Mouse (Mus musculus) spleen, adult 2 months (tissue): Measurements from ENCODE around the gene Cyb561d1. TPM values are rescaled to one million over a fixed set of nuclear protein-coding genes. Genes with fewer than 3 reads are reported as not detected.

ENCODE experiments used
- DNase-seq, 2 experiments: peaks; one replicate each; pipeline versions ENCODE4 v3.0.0 to v3.0.0-alpha.2; 2012 to 2021; ENCODE audit warnings: low spot score in 2 of 2, low read depth in 1 of 2
- H3K27ac ChIP-seq: fragments of 200-500 bp; 2 replicates; pipeline ENCODE4 v1.5.1; 2012; ENCODE audit warnings: low read length, inconsistent platforms; ENCODE audit not compliant: insufficient read depth
- H3K27me3 ChIP-seq: fragments of 200-500 bp; 2 replicates; pipeline ENCODE4 v1.6.1; 2012; ENCODE audit warnings: mild to moderate bottlenecking, moderate library complexity, low read length, inconsistent platforms; ENCODE audit not compliant: control insufficient read depth, insufficient read depth
- H3K36me3 ChIP-seq: fragments of 200-500 bp; 2 replicates; pipeline ENCODE4 v1.6.1; 2012; ENCODE audit warnings: mild to moderate bottlenecking, low read length, inconsistent platforms; ENCODE audit not compliant: control insufficient read depth, insufficient read depth
- H3K4me1 ChIP-seq: fragments of 200-500 bp; 2 replicates; pipeline ENCODE4 v1.6.1; 2011; ENCODE audit warnings: inconsistent platforms; ENCODE audit not compliant: control insufficient read depth, insufficient read depth, insufficient read length
- H3K4me3 ChIP-seq: fragments of 200-500 bp; 2 replicates; pipeline ENCODE4 v1.5.1; 2011; ENCODE audit warnings: mild to moderate bottlenecking, inconsistent platforms; ENCODE audit not compliant: insufficient read depth, insufficient read length; ENCODE audit errors: extremely low read depth
- CTCF ChIP-seq: fragments of 200-500 bp; IDR thresholded peaks from 2 replicates; pipeline ENCODE4 v1.5.1; 2011; ENCODE audit warnings: mild to moderate bottlenecking, inconsistent platforms; ENCODE audit not compliant: insufficient read depth, insufficient read length, insufficient replicate concordance; ENCODE audit errors: extremely low read depth
- POLR2A ChIP-seq: fragments of 200-500 bp; IDR thresholded peaks from 2 replicates; pipeline ENCODE4 v1.6.1; 2011; ENCODE audit warnings: low read depth, low read length, inconsistent platforms
- WGBS: fragments of 180-500 bp; shearing (Covaris S2); methylation state at CpG from one replicate; pipeline ENCODE4 v1.1.7; 2018; 5-methylcytosine and 5-hydroxymethylcytosine counted together
- polyA plus RNA-seq: library from polyadenylated mRNA; depleted of rRNA; stranded (reverse); fragments of >200 nt; gene quantifications from 2 replicates; pipeline ENCODE4 v1.2.3, GENCODE M21; 2012

Cyb561d1 gene
- polyA plus RNA-seq, 1 experiment: 13.8 TPM

GRCm38 (mm10) chr3:108195287-108195686 is 5.7 kb downstream of the Cyb561d1 start:
- Histone ChIP-seq H3K27me3 (no peaks in the 10 kb centered on the region), H3K27ac (no peak overlapping the region), H3K4me1 (peaks cover 5% of the 10 kb centered on the region; the same call in 1 of the 2 replicates), H3K4me3 (no peak overlapping the region), H3K36me3 (peaks cover 1% of the 10 kb centered on the region; the same call in 1 of the 2 replicates)
- DNase-seq: no peak
- WGBS: 83% methylated on average over 4 of the region's 4 CpGs
- TF ChIP-seq POLR2A: no peak
- TF ChIP-seq CTCF: no peak

GRCm38 (mm10) chr3:108193686-108194085 is 7.3 kb downstream of the Cyb561d1 start:
- WGBS: 83% methylated on average over 4 of the region's 4 CpGs
- peaks cover 1% of the 10 kb centered on the region; the same call in 1 of the 2 replicates for H3K36me3 ChIP-seq

GRCm38 (mm10) chr3:108189897-108190296 is 11.1 kb downstream of the Cyb561d1 start:
- DNase-seq: no peak
- 76% methylated on average over 5 of the region's 5 CpGs for WGBS
- Histone ChIP-seq H3K4me3 (no peak overlapping the region), H3K27ac (no peak overlapping the region), H3K27me3 (peaks cover 5% of the 10 kb centered on the region), H3K4me1 (peaks cover 7% of the 10 kb centered on the region), H3K36me3 (no peaks in the 10 kb centered on the region)
- TF ChIP-seq CTCF (no peak), POLR2A (no peak)

More at GRCm38 (mm10) chr3:108193686-108194085, 7.3 kb downstream of the Cyb561d1 start:
- Histone ChIP-seq H3K27ac (no peak overlapping the region), H3K27me3 (no peaks in the 10 kb centered on the region), H3K4me3 (no peak overlapping the region), H3K4me1 (no peaks in the 10 kb centered on the region)
- no peak for DNase-seq
- TF ChIP-seq POLR2A (no peak), CTCF (no peak)

- H3K36me3 ChIP-seq: no peaks in the 10 kb centered on the region
- 93% methylated on average over 9 of the region's 9 CpGs for WGBS
Measured at GRCm38 (mm10) chr3:108188716-108189490, 12.1 kb downstream of the Cyb561d1 start.

GRCm38 (mm10) chr3:108187111-108187795 is 13.8 kb downstream of the Cyb561d1 start:
- Histone ChIP-seq H3K4me3 (no peak overlapping the region), H3K27ac (no peak overlapping the region), H3K36me3 (no peaks in the 10 kb centered on the region), H3K4me1 (peaks cover 7% of the 10 kb centered on the region), H3K27me3 (peaks cover 5% of the 10 kb centered on the region)
- no peak for DNase-seq
- WGBS: 45% methylated on average over 20 of the region's 20 CpGs
- TF ChIP-seq CTCF (no peak), POLR2A (no peak)

More at GRCm38 (mm10) chr3:108188716-108189490, 12.1 kb downstream of the Cyb561d1 start:
- Histone ChIP-seq H3K4me1 (peaks cover 7% of the 10 kb centered on the region), H3K4me3 (no peak overlapping the region), H3K27me3 (peaks cover 5% of the 10 kb centered on the region), H3K27ac (no peak overlapping the region)
- TF ChIP-seq CTCF (no peak), POLR2A (no peak)
- DNase-seq: no peak

- Histone ChIP-seq H3K4me1 (peaks cover 7% of the 10 kb centered on the region), H3K4me3 (peak within 1 kb of the TSS; percentile 78), H3K36me3 (no peaks in the 10 kb centered on the region), H3K27ac (no peak within 1 kb of the TSS), H3K27me3 (peaks cover 5% of the 10 kb centered on the region)
- DNase-seq: peak in 1 of 2 experiments; percentile 33
- TF ChIP-seq POLR2A: no peak
- no peak for TF ChIP-seq CTCF
- WGBS: 3% methylated on average over 73 of the region's 100 CpGs
Measured at GRCm38 (mm10) chr3:108186098-108187047, 14.6 kb downstream of the Cyb561d1 start, which contains the start of gene Amigo1. Amigo1 (plus strand) TSS chr3:108186335.
